Mouse (Mus musculus) neutrophil, adult 5-6 weeks (primary cell): ENCODE data around the gene Zfp986. TPM values are rescaled to one million over a fixed set of nuclear protein-coding genes. Genes with fewer than 3 reads are reported as not detected.
"Not testable (repeated sequence)": the region's sequence is repeated elsewhere in the genome, so short reads cannot be mapped to it uniquely, and the experiment has no call there.

ENCODE experiments used
- ATAC-seq: fragments of 151-379, 151-347 bp; 2 replicates; pipeline ENCODE4 v1.8.0; 2017; ENCODE audit warnings: mild to moderate bottlenecking, moderate TSS enrichment; ENCODE audit not compliant: insufficient number of reproducible peaks, poor library complexity, low FRiP score, severe bottlenecking; ENCODE audit errors: extremely low read depth
- total RNA-seq: library from RNA; stranded (forward); fragments of 200-1000 nt; gene quantifications from 2 replicates; pipeline ENCODE4 v1.2.3, GENCODE M21; 2017

Zfp986 gene
- total RNA-seq: not detected in 2 replicates

DNA sequence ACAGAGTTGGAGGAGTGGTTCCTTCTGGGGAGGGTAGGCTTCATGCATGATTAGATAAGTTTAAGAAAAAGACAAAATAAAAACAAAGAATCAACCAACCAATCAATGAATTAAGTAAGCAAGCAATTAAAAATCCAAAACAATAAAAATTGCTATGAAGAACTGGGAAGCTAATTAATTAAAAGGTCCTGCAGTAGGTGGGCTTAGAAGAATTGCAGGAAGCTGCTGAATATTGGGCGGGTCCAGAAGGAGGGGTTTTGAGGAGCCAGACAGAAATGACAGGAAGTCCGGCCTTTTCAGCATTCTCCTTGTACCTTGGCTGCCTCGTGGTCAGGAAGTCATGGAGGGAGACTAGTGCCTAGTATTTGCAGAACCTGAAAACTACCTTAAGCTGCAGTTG lies at the start of gene Zfp986:
Gene Zfp986, plus strand, starts transcription at position 301 of the 400 bp plus-strand sequence.
- ATAC-seq: not testable (repeated sequence)

DNA sequence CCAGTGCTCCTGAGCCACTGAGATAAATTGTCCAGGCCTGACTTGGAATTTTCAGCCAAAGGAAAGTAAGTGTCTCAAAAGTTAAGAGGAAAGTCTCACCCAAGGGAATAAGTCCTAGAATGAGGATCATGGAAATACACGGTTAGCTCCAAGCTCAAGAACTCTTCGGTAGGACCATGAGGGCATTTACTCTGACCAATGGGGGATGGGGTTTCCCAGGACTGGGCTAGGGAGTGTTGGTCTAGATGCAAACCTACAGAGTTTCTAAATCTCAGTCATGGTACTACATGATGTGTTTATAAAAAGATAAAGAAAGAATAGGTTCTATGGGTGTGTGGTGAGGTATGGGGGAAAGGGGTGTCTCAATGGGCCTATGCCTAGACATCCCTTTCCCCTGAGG lies 48.6 kb upstream of the Zfp986 start:
- ATAC-seq: 0 out of 2 replicates have a peak, but pooled peaks have one; percentile 5

DNA sequence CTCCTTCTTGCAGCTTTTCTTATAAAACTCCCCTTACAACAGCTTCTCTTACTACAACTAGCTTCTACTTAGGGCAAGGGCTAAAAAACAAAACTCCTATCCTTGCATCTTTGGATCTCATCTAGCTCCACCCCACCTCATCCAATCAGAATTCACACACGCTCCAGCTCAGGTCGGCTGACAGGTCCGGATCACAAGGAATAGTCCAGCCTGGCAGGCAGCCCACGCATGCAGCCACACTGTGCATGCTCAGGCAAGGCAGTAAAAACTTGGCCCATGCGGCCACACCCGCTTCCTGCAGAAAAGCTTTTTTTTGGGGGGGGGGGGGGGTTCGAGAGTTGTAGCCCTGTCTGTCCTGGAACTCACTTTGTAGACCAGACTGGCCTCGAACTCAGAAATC lies 43.0 kb upstream of the Zfp986 start:
- ATAC-seq: not testable (repeated sequence)

DNA sequence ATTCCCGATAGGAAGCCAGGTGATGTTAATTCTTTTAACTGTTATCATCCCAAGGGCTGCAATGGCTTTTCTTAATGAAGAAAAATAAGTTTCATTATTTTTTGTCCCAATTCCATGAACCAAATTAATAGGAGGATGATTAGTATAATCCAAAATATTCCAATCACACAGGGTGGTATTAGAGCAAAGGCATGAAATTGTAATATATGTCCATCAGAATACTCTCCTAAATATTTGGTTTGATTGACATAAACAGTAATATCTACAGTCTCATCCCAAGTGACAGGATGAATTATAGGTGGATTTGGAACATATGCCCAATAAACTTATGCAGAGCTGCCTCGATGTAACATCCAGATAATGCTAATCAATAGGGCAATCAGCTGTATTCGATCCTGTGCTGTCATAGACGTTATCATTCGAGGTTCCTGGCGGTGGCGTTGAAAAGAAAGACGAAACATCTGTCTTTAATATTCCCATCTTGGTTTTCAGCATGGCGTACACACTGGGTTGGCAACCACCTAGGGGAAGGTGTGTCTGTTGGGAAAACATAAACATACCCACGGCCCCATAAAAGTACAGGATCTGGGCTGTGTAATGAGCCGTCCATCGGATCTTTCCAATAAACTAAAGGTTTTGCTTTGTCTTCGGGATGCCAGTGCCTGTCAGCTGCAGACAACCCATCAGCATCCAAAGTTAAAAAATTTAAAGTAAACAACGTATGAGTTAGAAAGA lies 37.1 kb upstream of the Zfp986 start:
- ATAC-seq: peak; percentile 34; the same call in 1 of the 2 replicates

DNA sequence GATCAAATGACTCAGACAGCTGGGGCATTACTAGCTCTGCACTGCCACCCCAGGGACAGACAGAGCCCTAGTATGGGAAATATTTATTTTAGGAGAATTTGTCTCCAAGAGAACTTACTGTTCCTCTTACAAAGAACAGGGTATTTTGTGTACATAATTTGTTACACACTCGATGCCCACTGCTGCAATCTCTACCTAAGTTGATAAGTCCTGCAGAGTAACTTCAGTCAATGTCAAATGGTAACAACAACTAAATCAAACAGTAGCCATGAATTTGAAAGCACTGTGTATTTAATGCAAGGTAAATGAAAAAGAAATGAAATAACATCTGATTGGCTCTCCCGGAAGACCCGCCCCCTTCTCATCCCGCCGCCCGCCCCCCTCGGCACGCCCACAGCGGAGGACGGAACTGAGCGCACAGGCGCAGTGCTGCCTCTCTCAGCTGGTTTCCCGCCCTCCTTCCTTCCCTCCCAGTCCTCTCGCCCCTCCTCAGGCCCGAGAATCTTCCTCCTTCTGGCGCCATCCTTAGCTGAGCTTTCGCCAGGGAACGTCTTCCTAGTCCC lies 32.2 kb upstream of the Zfp986 start:
- peak; percentile 28 for ATAC-seq

DNA sequence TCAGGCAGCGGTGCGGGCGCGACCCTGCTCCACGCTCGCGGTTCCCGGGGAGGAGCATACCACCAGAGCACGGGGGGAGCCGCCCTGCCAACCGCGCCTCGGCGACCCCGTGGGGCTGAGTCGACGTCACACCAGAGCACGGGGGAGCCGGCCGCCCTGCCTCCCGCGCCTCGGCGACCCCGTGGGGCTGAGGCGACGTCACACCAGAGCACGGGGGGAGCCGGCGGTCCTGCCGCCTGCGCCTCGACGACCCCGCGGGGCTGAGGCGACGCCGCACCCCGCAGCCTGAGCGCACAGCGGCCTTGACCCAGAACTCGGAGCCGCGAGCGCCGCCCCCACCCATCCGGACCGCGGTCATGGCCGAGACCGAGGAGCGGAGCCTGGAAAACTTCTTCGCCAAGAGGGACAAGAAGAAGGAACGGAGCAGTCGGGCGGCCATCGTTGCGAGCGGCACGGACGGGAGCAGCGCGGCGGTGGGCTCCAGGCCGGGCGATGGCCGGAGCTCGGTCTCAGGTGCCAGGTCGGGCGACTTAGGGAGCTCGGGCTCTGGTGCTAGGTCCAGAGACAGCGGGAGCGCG lies 31.6 kb upstream of the Zfp986 start:
- peak; percentile 25; the same call in 1 of the 2 replicates for ATAC-seq

DNA sequence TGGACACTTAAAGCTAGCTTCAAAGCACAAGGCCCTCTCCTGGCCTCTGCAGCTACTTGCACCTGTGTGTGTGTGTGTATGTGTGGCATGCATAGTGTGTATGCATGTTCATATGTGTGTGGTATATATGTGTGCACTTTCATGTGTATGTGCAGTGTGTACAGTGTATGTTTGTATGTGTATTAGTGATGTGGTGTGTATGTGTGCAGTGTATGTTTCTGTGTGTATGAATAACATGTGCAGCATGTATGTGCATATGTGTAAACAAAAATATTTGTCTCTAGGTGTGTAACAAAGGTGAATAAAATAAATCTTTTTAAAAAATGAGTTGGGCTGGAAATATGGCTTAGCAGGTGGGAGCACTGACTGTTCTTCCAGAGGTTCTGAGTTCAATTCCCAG lies 21.8 kb upstream of the Zfp986 start:
- ATAC-seq: not testable (repeated sequence)

DNA sequence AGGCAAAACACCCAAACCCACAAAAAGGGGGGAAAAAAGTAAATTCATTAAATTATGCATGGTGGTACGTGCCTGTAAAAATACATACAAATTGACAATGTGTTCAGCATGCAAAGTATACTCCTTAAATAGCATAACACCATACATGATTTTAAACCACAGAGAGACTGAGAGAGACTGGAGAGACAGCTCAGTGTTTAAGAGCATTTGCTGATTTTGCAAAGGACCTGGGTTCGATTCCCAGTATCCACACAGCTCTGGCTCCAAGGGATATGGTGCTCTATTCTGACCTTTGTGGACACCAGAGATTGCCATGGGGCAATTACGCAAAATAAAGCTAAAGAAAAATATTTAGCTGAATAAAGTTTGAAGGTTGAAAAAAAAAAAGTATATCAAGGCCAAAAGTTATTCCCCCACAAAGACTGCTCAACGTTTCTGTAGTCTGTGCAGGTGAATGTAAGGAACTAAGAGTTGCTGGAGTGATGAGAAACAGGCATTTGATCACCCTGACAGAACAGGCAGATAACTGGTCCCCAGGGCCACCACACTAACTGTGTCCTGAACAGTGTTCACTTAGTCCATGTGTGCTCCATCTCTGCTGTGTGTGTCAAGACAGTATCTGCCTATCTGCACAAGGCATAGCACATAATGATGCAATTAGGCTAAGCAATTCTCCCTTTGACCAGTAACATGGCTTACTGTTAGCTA lies 20.3 kb upstream of the Zfp986 start:
- not testable (repeated sequence) for ATAC-seq

DNA sequence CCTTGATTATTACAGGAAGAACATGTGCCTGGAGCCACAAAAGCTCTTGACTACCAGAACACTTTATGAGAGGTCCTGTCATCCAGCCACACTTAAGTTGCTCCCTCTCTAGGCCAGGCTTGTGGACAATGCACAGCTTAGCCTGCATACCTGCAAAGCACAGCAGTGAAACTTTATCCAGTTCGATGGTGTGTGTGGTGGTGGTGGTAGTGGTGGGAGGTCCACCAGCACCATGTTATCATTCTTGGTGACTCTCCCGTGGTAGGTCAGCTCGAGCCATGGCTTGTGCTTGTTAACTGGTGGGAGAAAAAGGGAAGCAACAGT lies 19.7 kb upstream of the Zfp986 start:
- ATAC-seq: not testable (repeated sequence)

DNA sequence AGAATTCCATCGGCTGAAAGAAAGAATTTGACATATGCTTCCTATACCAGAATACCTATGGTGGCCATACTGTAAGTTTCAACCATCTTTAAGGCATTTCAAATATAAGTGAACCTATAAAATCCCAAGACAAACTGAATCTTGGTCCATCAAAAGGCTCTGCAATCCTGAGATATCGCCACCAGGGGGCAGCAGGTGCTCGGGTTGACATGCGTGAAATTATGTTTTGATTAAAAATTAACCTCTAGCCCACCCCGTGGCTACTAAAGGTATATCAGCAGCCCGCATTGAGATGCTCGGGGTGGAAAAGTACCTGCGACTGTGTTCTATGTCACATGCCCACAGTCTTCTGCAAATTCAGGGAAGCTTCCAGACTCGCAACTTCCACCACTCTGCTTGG lies 17.2 kb upstream of the Zfp986 start:
- ATAC-seq: not testable (repeated sequence)

DNA sequence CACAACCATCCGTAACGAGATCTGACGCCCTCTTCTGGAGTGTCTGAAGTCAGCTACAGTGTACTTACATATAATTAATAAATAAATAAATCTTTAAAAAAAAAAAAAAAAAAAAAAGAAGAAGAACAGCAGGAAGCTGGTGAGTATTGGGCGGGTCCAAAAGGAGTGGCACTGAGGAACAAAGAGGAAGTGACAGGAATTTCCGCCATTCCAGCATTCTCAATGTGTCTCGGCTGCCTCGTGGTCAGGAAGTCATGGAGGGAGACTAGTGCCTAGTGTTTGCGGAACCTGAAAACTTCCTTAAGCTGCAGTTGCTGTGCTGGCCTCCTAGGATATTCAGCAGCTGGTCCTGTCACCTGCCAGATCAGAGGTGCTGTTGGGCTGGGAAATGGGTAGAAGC lies 4.7 kb upstream of the Zfp986 start:
- not testable (repeated sequence) for ATAC-seq

Other genes starting within 250 kb of the Zfp986 start
- not detected in 2 replicates for gene Zfp980, start 198.1 kb upstream of the Zfp986 start, total RNA-seq
- gene Zfp987, start 228.5 kb downstream of the Zfp986 start, total RNA-seq: 1.9 and 2.2 TPM in 2 replicates